Mouse (Mus musculus): ENCODE data around the gene Ccdc153.

Ccdc153 gene

DNA sequence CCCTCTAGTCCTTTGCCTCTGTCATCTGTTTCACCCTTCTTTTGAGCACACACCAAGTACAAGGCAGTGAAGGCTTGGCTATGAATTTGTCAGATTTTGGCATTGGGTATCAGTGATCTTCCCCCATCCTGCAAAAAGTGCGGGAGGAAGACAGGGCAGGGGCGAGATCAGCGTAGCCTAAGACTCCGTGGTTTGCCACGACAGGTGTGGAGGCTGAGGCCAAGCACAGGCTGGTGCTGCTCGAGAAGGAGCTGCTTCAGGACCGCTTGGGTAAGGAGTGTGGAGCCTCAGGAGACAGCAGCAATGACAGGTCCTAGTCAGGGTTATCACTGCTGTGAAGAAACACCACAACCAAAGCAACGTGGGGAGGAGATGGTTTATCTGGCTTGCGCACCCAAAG is 942 bp downstream of the Ccdc153 start:
- DNase-seq, result no peak

DNA sequence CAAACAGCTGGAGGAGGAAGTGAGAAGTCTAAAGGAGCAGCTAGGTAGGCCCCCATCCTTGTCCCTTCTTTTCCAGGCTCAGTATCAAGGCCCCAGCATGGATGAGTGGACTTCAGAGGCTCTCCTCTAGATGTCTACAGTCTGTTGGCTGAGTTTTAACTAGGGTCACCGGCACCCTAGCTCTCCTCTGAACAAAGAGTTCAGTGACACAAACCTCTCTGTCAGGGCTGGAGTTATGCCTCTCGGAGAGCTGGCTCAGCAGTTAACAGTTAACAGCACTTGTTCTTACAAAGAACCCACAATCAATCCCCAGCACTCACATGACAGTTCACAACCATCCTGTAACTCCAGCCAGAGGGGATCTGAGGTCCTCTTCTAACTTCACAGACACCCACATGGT is 3.1 kb downstream of the Ccdc153 start:
- peak; percentile 77 for DNase-seq

DNA sequence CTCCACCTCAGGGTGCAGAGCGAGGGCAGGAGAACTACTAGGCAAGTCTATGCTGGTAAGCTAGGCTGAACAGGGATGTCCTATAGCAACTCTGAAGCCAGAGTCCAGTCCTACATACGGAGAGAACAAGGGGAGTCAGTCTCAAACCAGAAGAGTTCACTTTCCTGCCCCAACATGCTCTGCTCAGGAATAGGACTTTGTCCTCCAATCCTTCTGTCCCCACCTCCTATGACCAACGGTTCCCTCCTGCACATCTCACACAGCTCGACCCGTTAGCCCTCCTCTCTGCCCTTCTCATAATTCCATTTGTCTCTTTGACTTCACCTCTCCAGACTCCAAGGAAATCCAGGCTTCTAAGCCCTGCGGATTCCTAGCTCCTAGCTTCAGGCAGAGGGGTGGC is 7.4 kb downstream of the Ccdc153 start:
- DNase-seq, result peak; percentile 55

DNA sequence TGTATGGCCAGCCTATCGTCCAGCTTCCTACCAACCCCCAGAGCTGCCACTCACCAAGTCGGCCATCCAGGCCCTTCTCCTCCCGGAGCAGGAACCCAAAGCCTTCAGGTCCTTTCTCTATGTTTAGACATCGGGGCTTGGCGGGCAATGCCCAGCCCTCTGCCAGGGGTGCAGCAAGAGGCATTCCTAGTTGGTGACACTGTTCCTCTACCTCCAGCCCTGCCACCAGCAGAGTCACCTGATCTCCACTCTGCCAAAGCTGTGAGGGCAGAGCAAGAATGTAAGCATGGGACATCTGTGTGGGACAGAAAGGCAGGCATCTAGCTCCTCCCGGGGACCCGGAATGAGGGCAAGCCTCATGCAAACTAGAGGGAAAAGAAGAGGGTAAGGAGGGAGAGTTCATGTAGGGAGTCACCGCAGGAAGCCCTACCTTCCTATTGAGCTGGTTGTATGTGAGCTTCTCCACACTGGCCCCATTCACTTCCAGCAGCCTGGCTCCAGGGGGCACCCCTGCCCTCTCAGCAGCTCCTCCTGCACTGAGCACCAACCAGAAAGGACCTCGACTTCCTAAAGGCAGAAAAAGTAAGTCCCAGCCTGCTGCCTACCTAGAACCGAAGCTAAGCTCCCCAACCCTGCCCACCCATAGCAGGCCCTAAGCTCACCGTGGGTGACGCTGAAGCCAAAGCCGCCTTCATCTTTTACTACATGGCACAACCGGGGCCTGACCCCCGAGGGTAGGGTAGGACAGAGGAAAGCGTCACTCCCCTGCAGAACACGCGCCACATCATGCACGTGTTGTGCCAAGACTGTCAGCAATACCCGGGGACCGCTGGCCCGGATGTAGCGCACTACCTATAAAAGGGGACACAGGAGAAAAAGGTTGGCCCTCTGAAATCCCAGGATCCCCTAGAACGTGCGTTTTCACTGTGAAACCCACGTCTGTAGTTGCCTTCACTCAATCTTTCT is 9.0 kb downstream of the Ccdc153 start:
- peak; percentile 82 for DNase-seq

DNA sequence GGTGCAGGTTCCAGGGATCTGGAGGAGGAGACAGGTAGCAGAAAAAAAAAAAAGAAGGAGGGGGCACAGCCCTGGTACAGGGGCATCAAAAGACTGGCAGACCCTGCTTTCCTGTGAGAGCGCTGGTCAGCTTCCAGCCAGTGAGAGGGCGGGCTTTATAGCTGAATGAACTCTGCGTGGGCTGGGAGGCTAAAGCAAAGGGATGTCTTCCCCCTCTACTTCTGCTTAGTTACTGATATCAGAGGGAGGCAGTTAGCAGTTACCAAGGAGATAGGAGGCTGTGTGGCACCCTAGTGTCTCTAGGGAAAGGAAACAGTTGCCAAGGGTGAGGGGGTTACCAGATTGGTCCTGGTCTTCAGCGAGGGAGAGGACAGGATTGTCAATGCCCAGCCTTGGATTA is 10.0 kb downstream of the Ccdc153 start:
- no peak for DNase-seq

DNA sequence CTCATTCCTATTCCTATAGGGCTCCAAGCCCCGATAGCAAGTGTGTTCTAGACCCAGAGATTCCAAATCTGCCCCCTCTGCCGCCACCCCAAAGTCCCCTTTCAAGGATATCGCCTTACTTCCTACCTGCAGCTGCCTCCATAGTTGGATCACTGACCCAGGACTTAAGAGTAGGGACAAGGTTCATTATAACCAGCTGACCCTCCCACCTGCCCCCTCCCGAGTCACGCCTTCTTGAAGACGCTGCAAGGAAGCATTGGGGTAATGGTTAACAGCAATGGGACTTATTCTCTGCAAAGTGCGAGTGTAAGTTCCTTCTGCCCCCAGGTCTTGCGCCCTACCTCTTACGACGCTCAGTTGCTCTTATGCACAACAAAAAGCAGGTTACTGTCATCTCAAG is 10.8 kb downstream of the Ccdc153 start, which contains the start of gene Pdzd3:
Pdzd3 (minus strand) TSS at position 158 of the 400 bp plus-strand sequence.
- peak; percentile 92 for DNase-seq

DNA sequence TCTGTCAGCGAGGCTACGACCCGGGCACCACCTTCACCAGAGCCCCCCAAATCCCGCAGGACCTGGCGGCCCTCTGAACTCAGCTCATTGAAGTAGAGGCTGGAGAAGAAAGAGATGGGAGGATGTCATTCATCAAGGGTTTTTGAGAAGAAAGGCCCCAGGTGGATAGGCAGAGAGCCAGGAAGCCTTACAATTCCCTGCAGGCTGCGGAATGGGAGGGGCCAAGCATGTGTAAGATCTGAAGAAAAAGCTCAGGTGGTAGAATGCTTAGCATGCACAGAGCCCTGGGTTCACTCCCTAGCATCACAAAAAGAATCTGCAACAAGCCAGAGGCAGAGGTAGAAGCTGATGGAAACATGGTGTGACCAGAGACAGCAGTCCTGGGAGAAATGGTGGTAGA is 13.0 kb downstream of the Ccdc153 start:
- DNase-seq, result no peak

DNA sequence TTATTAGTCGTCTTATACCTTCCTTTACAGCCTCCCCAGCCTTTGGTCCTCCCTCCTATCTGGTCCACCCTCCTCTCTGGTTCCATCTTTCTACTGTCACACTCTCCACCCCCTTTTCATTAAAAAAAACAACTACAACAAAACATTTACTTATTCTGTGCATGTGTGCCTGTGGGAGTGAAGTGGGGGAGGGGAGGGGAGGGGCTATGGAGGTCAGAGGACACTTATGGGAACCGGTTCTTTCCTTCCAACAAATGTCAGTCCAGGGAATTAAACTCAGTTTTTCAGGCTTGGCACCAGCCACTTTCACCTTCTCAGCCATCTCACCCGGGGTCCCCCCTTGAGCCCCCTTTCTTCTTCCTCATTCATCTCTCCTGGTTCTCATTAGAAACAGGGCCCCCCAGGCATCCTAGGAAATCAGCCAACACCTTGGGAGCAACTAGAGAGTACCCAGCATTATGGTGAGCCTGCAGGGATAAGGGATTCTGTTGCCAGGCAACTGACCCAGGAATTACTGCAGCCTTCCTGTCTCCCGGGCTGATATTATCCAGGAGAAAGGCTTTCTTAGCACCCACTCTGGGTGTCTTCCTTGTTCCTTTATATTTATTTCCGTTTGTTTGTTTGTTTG is 14.1 kb downstream of the Ccdc153 start:
- DNase-seq, result no peak

DNA sequence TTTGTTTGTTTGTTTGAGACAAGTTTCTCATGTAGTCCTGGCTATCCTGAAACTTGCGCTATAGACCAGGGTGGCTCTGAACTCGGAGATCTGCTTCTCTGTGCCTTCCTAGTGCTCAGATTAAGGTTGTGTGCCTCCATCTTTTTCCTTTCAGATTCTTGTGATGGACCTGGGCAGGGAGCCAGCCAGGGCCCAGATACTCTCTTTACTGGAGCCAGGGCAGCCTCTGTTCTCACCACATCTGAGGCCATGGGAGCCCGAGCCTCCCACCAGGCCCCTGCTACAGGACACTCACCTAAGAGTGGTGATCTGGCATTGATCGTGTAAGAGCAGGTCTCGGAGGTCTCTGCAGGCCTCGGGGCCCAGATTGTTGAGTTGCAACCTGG is 14.7 kb downstream of the Ccdc153 start:
- no peak for DNase-seq

DNA sequence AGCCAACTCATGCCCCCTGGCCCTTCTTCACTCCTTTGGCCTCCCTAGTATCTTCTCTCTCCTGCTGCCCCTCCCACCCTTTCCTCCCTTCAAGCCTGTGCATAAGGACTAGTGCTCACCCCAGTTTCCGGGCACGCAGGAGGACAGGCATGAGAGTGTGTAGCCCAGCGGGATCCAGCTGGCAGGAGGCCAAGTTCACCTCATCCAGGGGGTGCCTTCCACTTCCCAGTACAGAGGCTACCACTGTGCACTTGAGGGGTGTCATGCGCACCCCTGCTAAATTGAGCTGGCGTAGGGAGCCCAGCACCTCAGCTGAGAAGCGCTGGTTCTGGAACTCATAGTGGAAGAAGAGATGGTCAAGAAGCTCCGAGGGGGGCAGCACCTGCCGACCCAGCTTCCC is 15.7 kb downstream of the Ccdc153 start:
- DNase-seq, result no peak

DNA sequence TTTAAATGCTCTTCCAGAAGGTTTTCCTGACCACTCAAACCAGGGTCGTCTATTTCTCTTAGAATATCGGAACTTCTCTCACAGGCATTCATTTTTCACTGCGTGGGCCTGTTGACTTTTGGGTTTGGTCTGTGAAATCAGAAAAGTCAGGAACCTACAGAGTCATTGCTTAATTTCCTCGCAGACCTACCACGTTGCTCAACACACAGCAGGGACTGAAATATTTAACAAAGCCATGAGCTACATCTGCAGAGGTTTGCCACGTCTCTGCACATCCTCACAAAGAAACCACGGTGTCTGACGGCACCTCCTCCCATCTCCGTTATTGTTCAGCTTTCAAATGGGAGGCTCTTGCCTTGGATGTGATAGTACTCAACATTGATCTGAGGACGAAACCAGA is 18.5 kb downstream of the Ccdc153 start:
- DNase-seq, result no peak

DNA sequence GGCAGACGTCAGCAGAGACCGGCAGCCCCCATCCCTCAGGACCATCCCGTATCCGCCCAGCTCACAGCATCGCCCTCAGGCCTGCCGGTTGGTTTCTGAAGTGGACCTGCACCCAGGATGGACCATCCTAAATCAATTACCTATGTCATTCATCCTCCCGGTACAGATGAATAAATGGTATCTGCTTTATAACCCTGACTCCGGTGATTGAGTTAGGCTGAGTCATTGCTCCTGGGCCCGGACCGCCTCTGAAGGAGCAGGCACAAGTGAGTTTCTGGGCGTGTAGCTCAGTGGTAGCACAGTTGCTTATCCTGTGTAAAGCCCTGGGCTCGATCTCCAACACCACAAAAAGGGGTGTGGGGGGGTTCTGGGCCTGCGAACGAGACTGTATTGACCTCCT is 20.9 kb downstream of the Ccdc153 start:
- no peak for DNase-seq

DNA sequence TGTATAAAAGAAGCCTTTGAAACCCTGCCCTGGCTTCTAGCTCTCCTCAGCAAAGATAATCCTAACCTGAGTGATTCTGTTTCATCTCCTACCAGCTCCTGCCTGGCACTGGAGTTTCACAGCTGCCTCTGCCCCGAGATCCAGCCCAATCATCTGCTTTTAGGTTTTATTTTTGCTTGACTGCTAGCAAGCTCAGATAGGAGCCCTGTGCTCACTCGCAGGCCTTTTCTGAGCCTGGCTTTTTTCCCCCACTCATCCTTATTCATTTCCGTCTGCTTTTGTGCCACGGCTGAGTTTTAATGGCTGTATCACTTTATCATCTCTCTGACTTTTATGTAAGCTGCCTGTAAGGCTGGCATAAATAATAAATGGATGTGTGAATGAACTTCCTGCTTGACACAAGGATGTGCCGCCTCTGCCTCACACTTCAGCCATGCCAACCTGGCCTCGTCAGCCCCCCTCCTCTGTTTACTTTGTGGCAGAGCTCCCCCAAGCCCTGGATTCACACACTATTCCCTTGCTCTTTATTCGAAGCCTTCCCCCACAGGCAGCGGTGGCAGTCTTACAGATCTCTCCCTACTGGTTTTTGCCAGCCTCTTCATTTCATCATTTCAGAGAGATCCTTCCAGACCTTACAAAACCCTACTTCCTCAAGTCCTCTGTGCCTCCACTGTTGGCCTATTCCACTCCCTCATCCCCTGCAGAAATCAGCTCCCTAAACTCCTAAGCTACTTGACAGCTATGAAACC is 26.2 kb downstream of the Ccdc153 start:
- no peak for DNase-seq

DNA sequence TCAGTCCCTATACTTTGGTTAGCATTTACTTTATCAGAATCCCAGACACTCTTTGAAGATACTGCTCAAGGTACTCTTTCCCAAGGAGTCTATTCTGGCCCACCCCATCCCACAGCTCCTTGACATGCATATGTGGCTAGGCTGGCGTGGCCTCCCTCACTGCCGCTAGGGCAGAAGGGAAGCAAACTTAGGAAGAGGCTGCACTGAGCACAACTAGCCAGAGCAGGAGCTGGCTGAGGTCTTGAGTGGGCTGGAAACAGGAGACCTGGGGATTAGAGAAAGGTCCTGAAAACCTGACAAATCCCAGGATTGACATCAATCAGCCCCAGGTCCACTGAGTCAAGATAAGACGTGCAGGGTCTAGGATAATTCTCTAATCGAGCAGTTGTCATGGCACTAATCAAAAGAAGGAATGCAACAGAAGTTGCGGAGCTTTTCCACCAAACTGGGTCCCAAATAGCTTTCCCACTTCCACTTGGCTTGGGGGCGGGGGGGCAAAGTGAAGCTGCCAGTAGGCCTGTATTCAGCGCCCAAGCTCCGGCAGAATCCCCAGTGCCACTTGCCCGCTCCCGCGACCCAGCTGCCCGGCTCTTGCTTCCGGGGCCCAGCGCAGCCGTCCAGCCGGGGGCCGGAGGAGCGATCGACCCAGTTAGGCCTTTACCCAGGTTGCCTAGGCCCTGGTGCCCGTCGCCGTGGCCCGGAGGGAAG is 27.0 kb downstream of the Ccdc153 start:
- peak; percentile 39 for DNase-seq

DNA sequence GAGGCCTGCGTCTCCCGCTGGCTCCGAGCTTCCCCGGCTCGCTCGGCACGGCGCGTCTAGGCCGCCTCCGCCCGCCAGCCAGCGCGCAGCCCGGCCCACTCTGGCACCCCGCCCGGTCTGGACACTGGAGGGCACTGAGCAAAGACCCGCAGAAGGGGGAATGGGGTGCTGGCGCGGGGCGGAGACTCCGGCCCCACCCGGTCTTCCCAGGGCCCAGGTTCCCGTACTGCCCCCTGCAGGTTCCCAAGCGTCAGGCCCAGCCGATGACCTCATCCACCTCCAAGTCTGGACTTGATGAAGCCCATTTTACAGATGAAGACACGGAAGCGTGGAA is 27.5 kb downstream of the Ccdc153 start:
- peak; percentile 94 for DNase-seq

DNA sequence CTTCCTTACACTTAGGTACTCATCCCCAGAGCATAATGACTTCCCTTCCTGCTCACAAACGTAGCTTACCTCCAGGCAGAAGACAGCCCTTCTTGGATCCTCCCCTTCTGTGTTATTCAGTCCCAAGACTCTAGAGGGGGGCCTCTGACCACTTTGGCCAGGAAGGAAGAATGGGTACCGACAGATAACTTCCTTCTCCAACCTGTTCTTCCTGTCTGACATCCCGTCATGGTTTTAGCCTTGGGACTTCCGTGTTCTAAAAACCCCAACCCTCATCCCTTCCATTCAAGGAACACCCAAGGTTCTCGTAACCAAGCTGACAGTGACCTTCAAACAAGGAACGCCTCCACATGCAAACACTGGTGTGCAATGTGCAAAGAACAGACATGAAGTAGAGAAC is 28.0 kb downstream of the Ccdc153 start, which contains the start of gene Nlrx1:
Nlrx1 (minus strand) TSS at position 168 of the 400 bp plus-strand sequence.
- DNase-seq, result no peak

DNA sequence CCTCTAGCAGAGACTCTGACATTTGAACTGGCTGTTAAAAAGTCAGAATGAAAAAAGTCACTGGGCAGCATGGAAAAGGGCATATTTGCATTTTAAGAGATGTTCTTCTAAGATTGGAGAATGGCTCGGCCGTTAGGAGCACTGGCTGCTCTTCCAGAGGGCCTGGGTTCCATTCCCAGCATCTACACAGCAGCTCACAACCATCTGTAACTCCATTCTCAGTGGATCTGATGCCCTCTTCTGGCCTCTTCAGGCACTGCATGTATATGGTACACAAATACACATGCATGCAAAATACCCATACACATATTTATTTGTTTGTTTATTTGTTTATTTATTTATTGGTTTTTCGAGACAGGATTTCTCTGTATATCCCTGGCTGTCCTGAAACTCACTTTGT is 28.6 kb downstream of the Ccdc153 start:
- peak; percentile 61 for DNase-seq

DNA sequence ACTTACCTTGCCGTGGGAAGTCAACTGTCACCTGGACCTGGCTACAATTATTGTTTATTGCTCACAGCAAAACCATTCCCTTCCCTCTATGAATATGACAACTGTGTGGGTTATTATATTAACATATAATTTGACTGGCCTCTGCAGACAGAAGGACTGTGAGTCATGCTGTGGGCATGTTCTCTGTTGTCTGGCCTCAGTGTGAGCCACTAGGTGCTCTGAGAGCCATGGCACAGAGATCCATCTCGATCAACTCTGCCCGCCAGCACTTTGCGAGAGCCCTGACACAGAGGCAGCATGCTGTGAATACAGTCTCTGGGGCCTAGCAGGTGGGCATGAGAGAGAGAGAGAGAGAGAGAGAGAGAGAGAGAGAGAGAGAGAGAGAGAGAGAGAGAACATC is 29.5 kb downstream of the Ccdc153 start:
- no peak for DNase-seq

DNA sequence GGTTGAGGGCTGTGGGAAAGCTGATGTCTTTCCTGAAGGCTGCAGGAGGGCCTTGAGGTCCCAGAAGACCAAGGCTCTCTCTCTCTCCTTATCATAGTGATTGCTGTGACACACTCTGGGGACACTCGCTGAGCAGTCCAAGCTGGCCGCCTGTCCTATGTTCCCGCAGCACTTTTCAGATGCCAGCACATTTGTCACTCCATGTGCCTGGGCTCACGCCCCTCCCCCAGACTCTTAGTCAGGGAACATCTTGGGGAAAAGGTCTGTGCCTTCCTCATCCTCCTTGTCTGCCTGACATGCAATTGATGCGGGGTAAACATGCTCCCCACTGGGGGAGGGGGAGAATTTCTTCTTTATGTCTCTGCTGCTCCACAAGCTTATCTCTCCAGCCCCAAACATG is 42.7 kb downstream of the Ccdc153 start:
- DNase-seq, result no peak

DNA sequence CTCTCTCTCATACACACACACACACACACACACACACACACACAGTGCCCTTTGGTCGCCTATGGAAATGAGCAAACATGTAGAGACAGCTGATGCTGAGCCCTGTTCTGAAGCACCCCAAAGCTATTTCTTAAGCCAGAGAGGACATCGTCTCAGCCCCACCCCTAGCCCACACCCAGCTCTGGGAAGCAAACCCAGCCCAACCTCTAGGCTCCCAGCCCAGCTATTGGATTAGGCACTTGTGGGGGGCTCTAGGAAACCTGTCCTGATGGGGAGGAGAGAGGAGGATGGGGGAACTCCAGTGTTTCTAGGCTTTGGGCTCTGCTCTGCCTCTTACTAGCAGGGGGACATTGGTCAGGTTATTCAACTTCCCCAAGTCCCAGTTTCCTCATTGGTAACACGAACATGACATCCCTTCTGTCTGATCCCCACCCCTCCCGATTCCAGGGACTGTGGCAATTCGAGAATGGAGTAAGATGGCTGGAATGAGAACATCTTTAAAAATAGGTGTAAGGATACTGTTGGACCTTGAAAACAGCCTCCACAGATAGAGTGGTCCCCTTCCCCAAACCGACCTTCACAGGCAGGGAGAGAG is 45.9 kb downstream of the Ccdc153 start:
- DNase-seq, result no peak

DNA sequence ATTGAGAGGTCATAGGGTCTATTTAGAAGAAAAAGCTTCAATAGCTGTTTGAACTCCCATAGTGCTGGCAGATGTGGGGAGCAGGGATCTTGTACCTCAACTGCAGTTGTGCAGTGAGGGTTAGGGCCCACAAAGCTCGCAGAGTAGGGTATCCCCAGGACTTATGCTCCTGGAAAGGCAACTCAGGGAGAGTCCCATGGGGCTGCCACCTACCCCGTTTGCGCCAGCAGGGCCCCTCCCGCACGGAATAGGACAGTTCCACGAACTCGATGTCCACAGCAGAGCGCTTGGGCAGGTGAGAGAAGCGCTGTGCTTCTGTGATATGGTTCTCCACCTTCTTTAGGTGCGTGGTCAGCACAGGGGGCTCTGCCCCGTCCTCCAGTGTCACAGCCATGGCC is 46.5 kb downstream of the Ccdc153 start:
- DNase-seq, result no peak

DNA sequence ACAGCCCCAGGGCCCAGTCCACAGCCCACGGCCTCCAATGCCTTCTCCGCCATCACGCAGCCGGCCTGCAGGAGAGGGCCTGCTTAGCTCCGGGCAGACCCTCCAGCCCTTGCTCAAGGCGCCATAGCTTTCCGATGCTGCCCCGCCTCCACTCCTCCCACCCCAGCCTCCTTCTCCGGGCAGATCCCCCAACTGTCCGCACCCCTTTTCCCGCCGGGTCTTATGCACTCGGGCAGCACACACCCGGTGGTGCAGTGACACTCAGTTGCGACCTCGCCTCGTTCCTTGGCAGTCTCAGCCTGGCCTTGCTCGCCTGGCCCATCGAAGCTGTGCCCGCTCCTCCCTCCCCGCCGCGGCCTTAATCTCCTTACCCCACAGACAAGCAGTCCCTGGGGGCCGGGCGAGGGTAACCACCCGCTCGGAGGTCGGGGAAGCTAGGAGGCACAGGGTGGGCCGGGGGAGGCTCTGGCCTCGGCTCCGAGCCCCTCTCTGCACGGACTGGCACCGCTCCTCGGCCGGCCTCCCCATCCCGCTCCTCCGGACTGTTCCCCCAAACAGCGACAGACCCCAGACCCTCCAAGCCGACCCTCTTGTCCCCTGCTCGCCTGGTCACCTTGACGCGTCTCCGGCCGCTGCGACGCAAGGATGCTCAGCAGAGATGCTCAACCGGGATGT is 47.1 kb downstream of the Ccdc153 start:
- no peak for DNase-seq
